Mouse (Mus musculus) spleen, adult 2 months (tissue): Measurements from ENCODE around the gene Rdh8. TPM values are rescaled to one million over a fixed set of nuclear protein-coding genes. Genes with fewer than 3 reads are reported as not detected.

Experiments used
- DNase-seq, 2 experiments: peaks; one replicate each; pipeline versions ENCODE4 v3.0.0 to v3.0.0-alpha.2; 2012 to 2021; ENCODE audit warnings: low spot score in 2 of 2, low read depth in 1 of 2
- H3K27ac ChIP-seq: fragments of 200-500 bp; 2 replicates; pipeline ENCODE4 v1.5.1; 2012; ENCODE audit warnings: low read length, inconsistent platforms; ENCODE audit not compliant: insufficient read depth
- H3K27me3 ChIP-seq: fragments of 200-500 bp; 2 replicates; pipeline ENCODE4 v1.6.1; 2012; ENCODE audit warnings: mild to moderate bottlenecking, moderate library complexity, low read length, inconsistent platforms; ENCODE audit not compliant: control insufficient read depth, insufficient read depth
- H3K36me3 ChIP-seq: fragments of 200-500 bp; 2 replicates; pipeline ENCODE4 v1.6.1; 2012; ENCODE audit warnings: mild to moderate bottlenecking, low read length, inconsistent platforms; ENCODE audit not compliant: control insufficient read depth, insufficient read depth
- H3K4me1 ChIP-seq: fragments of 200-500 bp; 2 replicates; pipeline ENCODE4 v1.6.1; 2011; ENCODE audit warnings: inconsistent platforms; ENCODE audit not compliant: control insufficient read depth, insufficient read depth, insufficient read length
- H3K4me3 ChIP-seq: fragments of 200-500 bp; 2 replicates; pipeline ENCODE4 v1.5.1; 2011; ENCODE audit warnings: mild to moderate bottlenecking, inconsistent platforms; ENCODE audit not compliant: insufficient read depth, insufficient read length; ENCODE audit errors: extremely low read depth
- CTCF ChIP-seq: fragments of 200-500 bp; IDR thresholded peaks from 2 replicates; pipeline ENCODE4 v1.5.1; 2011; ENCODE audit warnings: mild to moderate bottlenecking, inconsistent platforms; ENCODE audit not compliant: insufficient read depth, insufficient read length, insufficient replicate concordance; ENCODE audit errors: extremely low read depth
- POLR2A ChIP-seq: fragments of 200-500 bp; IDR thresholded peaks from 2 replicates; pipeline ENCODE4 v1.6.1; 2011; ENCODE audit warnings: low read depth, low read length, inconsistent platforms
- WGBS: fragments of 180-500 bp; shearing (Covaris S2); methylation state at CpG from one replicate; pipeline ENCODE4 v1.1.7; 2018; 5-methylcytosine and 5-hydroxymethylcytosine counted together
- polyA plus RNA-seq: library from polyadenylated mRNA; depleted of rRNA; stranded (reverse); fragments of >200 nt; gene quantifications from 2 replicates; pipeline ENCODE4 v1.2.3, GENCODE M21; 2012

The Rdh8 gene
- polyA plus RNA-seq, 1 experiment, result not detected

DNA sequence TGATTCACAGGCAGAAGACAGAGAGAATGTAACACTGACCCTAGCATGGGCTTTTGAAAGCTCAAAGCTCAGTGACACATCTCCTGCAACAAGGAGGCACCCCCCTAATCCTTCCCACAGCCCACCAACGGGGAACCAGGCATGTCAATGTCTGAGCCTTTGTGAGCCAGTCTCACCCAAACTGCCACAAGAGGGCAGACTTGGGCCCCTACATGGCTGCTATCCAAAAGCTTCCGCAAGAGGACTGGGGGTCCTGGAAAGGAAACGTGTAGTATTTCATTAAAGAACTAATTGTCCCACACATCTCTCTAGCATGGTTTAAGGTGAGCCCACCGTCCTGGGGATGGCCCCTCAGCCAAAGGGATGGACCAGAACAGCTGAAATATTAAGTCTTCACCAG lies 43.5 kb downstream of the Rdh8 start:
- Histone ChIP-seq H3K27me3 (no peaks in the 10 kb centered on the region), H3K27ac (no peak overlapping the region), H3K36me3 (no peaks in the 10 kb centered on the region), H3K4me1 (no peaks in the 10 kb centered on the region), H3K4me3 (no peak overlapping the region)
- no peak for TF ChIP-seq POLR2A
- peak; percentile 24; the same call in 1 of the 2 replicates for TF ChIP-seq CTCF
- peak in 1 of 2 experiments; percentile 35 for DNase-seq
- WGBS, result 9% methylated on average over 4 of the region's 4 CpGs

GRCm38 (mm10) chr9:20862225-20862624 lies 43.9 kb downstream of the Rdh8 start:
- Histone ChIP-seq H3K27ac (no peak overlapping the region), H3K27me3 (no peaks in the 10 kb centered on the region)
- DNase-seq, result no peak

GRCm38 (mm10) chr9:20866879-20867278 lies 48.6 kb downstream of the Rdh8 start:
- no peak overlapping the region for H3K27ac ChIP-seq
- WGBS, result 66% methylated on average over 3 of the region's 3 CpGs

More at GRCm38 (mm10) chr9:20862225-20862624, 43.9 kb downstream of the Rdh8 start:
- TF ChIP-seq CTCF, result no peak
- TF ChIP-seq POLR2A, result no peak
- 60% methylated on average over 4 of the region's 4 CpGs for WGBS
- Histone ChIP-seq H3K4me1 (no peaks in the 10 kb centered on the region), H3K4me3 (no peak overlapping the region), H3K36me3 (no peaks in the 10 kb centered on the region)

DNA sequence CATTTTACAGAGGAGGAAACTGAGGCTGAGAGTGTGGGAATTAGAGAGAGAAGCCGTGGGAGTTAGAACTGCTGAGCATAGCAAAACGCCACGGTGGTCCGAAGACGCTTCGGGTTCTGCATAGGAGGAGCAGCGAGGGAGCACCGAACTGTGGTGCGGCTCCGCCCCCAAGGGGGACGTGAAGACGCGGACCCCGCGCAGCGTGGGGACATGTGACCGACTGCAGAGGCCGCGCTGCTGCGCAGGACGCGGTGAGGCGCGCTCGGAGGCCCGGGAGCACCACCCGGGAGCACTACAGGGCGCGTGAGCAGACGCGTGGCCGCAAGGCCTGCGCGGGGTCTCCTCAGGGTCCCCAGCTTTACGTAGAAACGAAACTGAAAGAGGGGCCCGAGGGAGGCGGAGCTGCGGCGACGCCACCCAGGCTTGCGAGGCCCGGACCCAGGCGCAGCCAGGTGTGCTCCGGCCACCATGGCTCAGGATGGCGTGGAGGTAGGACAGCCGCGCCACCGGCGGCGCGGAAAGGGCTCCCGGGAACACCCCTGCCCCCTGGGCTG lies 50.2 kb downstream of the Rdh8 start, which contains the start of gene A230050P20Rik:
TSS of gene A230050P20Rik (plus strand) at position 195 of the 554 bp plus-strand sequence.
- Histone ChIP-seq H3K36me3 (peaks cover 9% of the 10 kb centered on the region), H3K4me3 (peak within 1 kb of the TSS; percentile 87), H3K27ac (0 out of 2 replicates have a peak within 1 kb of the TSS, but pooled peaks have one; percentile 9), H3K27me3 (no peaks in the 10 kb centered on the region), H3K4me1 (peaks cover 5% of the 10 kb centered on the region; the same call in 1 of the 2 replicates)
- no peak for TF ChIP-seq CTCF
- no peak for TF ChIP-seq POLR2A
- peak; percentile 17 to 54 for DNase-seq
- under 1% methylated on average over 53 of the region's 53 CpGs for WGBS

More at GRCm38 (mm10) chr9:20866879-20867278, 48.6 kb downstream of the Rdh8 start:
- H3K27me3 ChIP-seq, result no peaks in the 10 kb centered on the region
- no peak for TF ChIP-seq POLR2A
- TF ChIP-seq CTCF, result no peak
- H3K36me3 ChIP-seq, result 0 out of 2 replicates have a peak, but pooled peaks cover 3% of the 10 kb centered on the region
- no peak for DNase-seq
- no peak overlapping the region for H3K4me3 ChIP-seq
- peaks cover 5% of the 10 kb centered on the region; the same call in 1 of the 2 replicates for H3K4me1 ChIP-seq

- DNase-seq, result no peak
- peak overlapping the region; percentile 87 for H3K4me3 ChIP-seq
- H3K27ac ChIP-seq, result no peak overlapping the region
- peaks cover 5% of the 10 kb centered on the region; the same call in 1 of the 2 replicates for H3K4me1 ChIP-seq
- peaks cover 12% of the 10 kb centered on the region for H3K36me3 ChIP-seq
- TF ChIP-seq POLR2A (no peak), CTCF (no peak)
- WGBS, result 6% methylated on average over 19 of the region's 19 CpGs
- H3K27me3 ChIP-seq, result no peaks in the 10 kb centered on the region
These were observed 50.9 kb downstream of the Rdh8 start for GRCm38 (mm10) chr9:20869246-20869645.

DNA sequence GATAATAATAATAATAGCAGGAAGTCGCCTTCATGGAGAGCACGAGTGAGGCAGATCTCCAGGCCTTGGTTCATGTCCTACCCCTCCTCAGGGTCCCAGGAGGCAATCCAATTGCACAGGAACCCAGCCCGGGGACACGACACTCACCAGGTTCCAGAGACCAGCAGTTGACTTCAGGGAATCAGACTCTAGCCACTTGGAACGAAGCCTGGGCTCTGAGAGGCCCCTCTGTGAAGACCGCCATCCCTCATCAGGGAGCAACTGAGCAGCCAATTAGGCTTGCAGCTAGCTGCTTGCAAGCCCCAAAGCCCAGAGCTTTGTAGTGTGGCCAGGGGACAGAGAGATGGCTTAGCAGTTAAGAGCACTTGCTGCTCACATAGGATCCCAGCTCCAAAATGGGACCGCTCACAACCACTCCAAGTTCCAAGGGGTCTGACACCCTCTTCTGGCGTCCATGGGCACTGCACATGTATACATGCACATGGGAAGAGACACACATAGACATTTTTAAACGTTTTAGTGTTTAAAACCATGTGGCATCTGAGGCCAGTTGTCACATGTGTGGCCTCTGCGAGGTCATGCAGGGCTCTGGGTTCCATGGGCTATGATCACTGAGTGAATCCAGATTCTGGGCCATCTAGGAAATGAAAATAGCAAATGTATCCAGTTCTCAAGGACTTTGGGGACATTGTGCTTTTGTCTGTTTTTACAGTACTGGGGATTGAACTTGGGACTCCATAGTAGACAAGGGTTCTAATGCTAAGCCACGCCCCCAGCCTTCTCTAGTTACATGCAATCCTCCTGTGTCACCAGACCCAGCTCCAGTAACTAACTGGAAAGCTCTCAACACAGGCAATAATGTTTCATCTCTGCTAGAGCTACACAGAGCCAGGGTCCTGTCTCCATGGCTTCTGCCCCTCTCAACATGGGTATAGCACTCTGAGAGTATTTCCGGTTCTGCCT lies 52.2 kb downstream of the Rdh8 start:
- WGBS, result 89% methylated on average over 12 of the region's 12 CpGs
- DNase-seq, result no peak
- Histone ChIP-seq H3K27me3 (no peaks in the 10 kb centered on the region), H3K4me3 (no peak overlapping the region), H3K4me1 (peaks cover 5% of the 10 kb centered on the region; the same call in 1 of the 2 replicates), H3K36me3 (peaks cover 12% of the 10 kb centered on the region), H3K27ac (no peak overlapping the region)
- TF ChIP-seq CTCF (no peak), POLR2A (no peak)

DNA sequence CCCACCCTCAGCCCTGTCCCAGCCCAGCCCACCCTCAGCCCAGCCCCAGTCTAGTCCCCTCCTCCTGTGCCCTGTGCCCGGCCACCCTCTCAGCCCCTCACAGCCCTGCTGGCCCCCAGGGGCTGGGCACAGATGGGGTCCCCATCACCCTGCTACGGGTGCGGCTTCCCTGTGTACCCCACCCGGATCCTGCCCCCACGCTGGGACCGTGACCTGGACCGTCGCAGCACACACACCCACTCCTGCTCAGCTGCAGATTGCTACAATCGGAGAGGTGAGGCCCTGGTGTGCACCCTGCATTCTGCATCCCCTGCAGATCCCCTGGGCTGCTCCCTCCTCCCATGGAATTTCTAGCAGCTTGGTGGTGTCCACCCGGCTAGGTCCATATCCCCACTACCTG lies 54.7 kb downstream of the Rdh8 start:
- peaks cover 5% of the 10 kb centered on the region; the same call in 1 of the 2 replicates for H3K4me1 ChIP-seq
- WGBS, result 95% methylated on average over 10 of the region's 10 CpGs
- no peak for DNase-seq
- no peak overlapping the region for H3K4me3 ChIP-seq
- TF ChIP-seq POLR2A, result no peak
- no peak for TF ChIP-seq CTCF
- no peaks in the 10 kb centered on the region for H3K27me3 ChIP-seq
- H3K27ac ChIP-seq, result no peak overlapping the region
- H3K36me3 ChIP-seq, result peaks cover 12% of the 10 kb centered on the region
